Mouse (Mus musculus): ENCODE data around the gene Spred2. TPM values are rescaled to one million over a fixed set of nuclear protein-coding genes. Genes with fewer than 3 reads are reported as not detected.

Spred2 gene
- total RNA-seq (2014; fragmentation: Nextera tagmentation) (21.5 and 23.6 TPM in 2 replicates), total RNA-seq (2017) (4.6 and 5.4 TPM in 2 replicates)

DNA sequence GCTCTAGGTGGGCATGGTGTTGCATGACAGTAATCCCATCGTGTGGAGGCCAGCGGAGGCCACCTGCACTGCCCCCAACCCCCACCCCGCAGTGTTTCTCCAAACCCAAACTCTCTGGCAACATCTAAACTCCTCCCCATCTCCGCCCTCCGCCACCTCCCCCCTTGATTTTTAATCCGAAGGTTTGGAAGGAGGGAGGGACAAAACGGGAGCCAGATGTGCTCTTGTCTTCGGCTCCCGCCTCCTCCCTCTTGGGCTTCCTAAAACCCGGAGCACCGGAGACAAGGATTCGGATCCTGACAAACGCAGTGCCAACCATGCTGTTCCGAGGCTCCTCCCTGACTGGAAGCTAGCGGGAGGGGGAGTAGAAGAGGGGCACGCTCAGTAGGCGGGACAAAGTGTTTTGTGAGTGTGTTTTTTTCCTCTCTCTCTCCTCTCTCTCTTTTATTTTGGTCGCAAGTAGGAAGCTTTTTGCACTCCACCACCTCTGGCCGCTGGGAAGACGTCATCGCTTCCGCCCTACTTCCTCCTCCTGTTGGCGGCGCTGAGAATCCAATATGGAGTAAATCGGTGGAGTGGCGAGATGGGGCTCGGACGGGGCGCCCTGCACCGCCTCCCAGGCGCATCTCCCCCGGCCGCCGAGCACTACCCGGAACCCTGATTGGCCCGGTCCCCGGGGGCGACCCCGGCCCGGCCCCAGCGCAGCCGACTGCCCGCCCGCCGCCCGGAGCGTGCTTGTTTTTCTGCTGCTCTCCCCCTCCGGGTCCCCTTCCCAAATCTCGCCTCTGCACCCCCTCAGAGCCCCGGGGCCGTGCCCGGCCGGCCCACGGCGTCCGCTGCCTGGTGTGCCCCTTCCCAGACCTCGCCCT, at the start of gene Spred2:
TSS of gene Spred2 (plus strand) at position 488 of the 869 bp plus-strand sequence.
- peak; percentile 53 for ATAC-seq (replicated peaks; ENCODE audit: low FRiP score, low TSS enrichment, poor library complexity, severe bottlenecking)

DNA sequence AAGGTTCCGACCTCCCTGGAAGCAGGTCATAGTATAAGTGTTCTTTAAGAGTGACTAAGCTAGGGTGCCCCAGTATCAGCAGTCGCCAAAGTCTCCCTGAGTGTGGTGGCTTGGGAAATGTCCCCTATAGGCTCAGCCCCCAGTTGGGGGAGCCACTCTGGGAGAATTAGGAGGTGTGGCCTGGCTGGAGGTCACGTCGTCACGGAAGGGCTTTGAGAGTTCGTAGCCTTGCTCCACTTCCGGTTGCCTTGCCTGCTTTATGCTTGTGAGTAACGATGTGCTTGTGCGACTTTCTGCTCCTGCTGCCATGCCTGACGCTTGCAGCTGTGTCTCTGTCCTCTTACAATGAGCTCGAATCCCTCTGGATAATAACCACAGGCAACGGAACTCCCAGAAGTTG, 48.6 kb upstream of the Spred2 start:
- no peak for ATAC-seq (replicated peaks; ENCODE audit: low FRiP score, low TSS enrichment, poor library complexity, severe bottlenecking)

DNA sequence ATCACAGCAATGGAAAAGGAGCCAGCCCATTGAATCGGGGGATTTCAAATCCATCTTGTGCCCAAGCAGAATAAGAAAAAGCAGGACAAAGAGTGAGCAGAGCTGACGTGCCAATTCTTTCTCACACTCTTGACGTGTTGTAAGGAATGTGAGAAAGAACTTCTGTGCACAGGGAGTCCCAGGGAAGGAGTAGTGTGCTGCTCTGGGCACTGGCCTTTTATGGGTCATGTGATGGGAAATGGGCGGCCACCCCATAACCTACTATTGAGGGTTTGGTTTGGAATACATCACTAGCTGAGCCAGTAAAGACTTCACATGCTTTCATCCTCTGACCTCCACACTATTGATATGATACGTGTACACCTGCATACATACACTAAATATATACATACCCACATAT, 48.2 kb upstream of the Spred2 start:
- no peak for ATAC-seq (replicated peaks; ENCODE audit: low FRiP score, low TSS enrichment, poor library complexity, severe bottlenecking)

DNA sequence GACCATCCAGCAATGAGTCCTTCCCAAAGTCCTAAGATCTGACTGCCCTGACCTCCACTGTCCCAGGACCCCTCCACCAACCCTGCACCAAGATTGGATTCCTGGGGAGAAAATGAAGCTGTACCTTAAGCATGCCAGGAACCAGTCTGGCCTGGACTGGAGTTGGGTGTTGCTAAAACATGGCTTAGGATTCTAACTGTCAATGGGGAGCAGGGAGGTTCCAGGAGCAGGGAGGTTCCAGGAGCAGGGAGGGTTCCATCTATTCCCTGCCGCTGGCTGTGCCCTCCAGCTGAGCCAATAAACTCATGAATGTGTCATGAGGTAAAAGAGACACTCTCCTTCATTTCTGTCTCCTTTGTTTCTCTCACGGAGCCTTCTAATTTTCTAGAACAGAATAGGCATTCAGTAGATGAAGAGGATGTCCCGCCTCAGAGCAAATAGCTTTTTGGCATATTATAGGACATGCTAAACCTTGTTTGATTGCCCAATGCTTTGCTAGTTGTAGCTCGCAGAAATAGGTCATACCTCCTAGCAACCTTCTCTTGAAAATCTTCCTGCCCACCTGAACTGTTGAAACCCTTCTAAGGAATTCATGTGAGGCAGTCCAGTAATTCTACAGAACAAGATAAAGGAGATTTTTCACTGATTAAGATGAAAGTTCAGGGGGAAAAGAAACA, 46.8 kb upstream of the Spred2 start:
- ATAC-seq (replicated peaks; ENCODE audit: low FRiP score, low TSS enrichment, poor library complexity, severe bottlenecking), result no peak

DNA sequence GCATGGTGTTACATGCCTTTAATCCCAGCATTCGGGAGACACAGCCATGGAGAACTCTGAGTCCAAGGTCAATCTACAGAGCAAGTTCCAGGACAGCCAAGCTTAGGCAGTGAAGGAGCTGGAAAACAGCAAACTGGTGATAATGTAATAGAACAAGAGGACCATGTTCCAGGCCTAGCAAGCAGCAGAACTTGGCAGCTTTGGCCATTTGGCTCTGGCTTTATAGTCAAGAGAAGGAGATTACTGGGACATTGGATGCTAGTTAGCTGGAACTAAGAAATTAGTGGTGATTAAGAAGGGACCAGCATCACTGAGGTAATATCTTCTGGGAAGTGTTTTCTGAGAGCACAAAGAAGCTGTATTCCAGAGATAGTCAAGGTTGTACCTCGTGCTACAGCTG, 42.8 kb upstream of the Spred2 start:
- ATAC-seq (replicated peaks; ENCODE audit: low FRiP score, low TSS enrichment, poor library complexity, severe bottlenecking), result no peak

DNA sequence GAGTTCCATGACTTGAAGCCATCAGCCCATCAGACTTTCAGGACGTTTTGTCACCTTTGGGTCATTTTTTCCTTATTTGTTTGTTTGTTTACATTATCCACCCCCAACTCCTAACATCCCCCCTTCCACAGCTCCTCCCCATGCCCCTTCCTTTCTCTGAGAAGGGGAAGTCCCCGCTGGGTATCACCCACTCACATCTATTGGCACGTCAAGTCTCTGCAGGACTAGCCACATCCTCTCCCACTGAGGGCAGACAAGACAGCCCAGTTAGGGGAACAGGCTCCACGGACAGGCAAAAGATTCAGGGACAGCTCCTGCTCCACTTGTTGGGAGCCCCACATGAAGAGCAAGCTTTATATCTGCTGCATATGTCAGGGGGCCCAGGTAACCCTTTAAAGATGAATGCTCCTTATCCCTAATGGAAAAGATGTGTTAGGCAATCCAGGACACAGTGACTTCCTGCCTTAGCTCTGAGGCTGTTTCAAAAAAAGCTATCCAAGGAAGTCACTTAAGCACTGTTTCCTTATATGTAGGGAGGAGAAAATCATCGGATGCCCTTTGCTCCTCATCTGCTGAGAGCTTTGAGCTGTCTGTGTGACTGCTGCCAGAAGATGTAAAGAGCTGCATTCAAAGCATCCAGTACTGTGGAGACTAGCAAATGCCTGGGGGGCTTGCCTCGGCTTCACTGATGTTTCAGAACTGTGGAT, 33.3 kb upstream of the Spred2 start:
- ATAC-seq (replicated peaks; ENCODE audit: low FRiP score, low TSS enrichment, poor library complexity, severe bottlenecking), result no peak

DNA sequence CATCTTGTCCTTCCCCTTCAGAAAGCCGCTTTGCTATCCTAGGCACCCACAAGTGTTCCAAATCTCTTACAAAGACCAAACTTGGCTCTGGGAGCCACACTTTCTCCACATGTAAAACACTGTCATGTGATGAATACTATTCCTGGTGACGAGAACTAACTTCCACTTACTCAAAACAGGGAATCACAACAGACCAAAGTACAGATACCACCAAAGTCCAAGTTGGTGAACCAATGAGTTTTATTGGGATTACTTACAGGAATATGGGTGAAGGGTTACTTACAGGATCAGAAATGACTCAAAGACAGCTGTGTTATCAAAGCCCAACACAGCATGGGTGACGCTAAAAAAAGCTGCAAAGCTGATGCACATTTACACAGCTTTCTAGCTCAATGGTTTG, 30.9 kb upstream of the Spred2 start:
- no peak for ATAC-seq (replicated peaks; ENCODE audit: low FRiP score, low TSS enrichment, poor library complexity, severe bottlenecking)

DNA sequence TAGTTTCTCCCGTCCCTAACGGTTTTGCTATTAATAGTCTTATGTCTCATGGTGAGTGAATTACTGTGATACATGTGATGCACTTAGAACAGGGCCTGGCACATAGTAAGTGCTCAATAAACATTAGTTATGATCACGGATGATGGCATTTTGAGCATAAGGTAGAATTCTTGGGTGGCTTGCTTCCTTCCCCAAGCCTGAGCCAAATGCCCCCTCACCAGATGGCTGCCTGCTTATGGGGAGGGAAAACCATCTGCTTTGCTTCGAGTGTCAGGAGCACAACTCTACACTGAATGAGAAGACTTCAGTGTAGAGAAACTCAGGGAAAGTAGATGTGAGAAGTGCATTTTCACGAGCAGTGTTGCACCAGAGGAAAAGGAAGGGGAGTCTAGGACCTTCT, 24.6 kb upstream of the Spred2 start:
- ATAC-seq (replicated peaks; ENCODE audit: low FRiP score, low TSS enrichment, poor library complexity, severe bottlenecking), result no peak

DNA sequence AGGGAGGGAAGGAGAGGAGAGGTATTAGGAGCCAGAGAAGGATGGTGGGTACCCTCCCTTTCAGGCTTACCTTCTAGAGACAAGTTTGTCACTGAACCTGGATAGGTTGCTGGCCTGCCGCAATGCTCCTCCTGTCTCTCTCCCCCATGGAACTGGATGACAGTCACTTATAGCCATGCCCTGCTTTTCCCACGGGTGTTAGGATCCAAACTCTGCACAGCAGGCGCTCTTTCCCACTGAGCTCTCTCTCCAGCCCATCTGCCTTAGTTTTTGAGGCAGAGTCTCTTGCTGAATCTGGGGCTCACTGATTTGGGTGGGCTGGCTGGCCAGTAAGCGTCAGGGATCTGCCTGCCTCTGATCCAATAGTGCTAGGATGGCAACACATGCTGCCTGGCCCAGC, 23.5 kb upstream of the Spred2 start:
- ATAC-seq (replicated peaks; ENCODE audit: low FRiP score, low TSS enrichment, poor library complexity, severe bottlenecking), result no peak

DNA sequence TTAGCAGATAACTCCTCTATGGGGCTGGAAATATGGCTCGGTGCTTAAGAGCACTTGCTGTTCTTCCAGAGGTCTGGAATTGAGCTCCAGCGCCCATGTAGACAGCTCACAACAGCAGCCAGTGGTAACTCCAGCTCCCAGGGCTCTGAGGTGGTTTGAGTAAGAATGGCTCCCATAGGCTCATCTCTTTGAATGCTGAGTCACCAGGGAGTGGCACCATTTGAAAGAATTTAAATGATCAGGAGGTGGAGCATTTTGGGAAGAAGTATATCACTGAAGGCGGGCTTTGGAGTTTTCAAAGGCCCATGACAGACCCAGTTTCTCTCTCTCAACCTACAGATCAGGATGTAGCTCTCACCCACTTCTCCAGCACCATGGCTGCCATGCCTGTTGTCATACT, 13.0 kb upstream of the Spred2 start:
- no peak for ATAC-seq (replicated peaks; ENCODE audit: low FRiP score, low TSS enrichment, poor library complexity, severe bottlenecking)

DNA sequence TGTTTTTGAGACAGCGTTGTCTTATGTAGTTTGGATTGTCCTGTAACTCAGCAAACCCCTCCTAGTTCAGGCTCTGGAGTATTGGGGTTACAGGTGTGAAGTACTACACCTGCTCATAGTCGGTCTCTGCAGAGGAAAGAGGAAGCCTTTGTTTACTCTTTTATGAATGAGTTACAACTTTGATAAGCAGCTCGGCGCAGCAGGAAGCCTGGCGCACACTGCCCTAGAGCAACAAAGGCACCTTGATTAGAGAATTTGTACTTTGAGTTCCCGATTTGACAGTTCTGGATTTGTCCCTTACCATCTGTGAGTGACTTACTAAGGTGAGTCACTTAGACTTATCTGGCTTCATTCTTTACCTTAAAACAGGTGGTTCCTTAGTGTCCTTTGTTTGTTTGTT, 12.0 kb upstream of the Spred2 start:
- ATAC-seq (replicated peaks; ENCODE audit: low FRiP score, low TSS enrichment, poor library complexity, severe bottlenecking), result no peak

DNA sequence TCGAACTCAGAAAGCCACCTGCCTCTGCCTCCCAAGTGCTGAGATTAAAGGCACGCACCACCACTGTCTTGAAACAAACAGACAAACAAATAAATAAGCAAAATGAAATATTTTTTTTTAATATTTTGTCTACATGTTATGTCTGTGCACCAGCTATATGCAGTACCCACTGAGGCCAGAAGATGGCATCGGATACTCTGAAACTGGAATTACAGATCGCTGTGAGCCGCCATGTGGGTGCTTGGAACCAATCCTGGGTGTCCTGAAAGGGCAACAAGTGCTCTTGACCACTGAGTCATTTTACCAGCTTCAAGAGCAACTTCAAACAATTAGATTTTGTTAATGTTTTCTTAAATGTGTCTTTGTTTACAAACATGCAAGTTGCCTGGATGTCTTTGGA, 11.5 kb upstream of the Spred2 start:
- no peak for ATAC-seq (replicated peaks; ENCODE audit: low FRiP score, low TSS enrichment, poor library complexity, severe bottlenecking)

DNA sequence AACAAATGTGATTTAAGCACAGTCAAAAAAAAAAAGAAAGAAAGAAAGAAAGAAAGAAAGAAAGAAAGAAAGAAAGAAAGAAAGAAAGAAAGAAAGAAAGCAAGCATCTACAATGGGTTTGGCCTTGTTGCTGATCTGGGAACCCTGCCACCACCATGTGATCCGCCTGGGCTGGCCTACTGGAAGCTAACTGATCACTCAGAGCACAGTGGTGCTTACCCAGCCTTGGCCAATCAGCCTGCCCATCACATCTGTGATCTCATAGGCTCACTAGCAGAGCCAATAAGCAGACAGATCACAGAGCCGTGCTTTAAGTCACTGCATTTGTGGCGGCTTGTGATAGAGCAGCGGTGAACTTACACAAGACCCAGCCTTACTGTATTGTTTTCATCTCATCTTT, 10.4 kb upstream of the Spred2 start:
- no peak for ATAC-seq (replicated peaks; ENCODE audit: low FRiP score, low TSS enrichment, poor library complexity, severe bottlenecking)

DNA sequence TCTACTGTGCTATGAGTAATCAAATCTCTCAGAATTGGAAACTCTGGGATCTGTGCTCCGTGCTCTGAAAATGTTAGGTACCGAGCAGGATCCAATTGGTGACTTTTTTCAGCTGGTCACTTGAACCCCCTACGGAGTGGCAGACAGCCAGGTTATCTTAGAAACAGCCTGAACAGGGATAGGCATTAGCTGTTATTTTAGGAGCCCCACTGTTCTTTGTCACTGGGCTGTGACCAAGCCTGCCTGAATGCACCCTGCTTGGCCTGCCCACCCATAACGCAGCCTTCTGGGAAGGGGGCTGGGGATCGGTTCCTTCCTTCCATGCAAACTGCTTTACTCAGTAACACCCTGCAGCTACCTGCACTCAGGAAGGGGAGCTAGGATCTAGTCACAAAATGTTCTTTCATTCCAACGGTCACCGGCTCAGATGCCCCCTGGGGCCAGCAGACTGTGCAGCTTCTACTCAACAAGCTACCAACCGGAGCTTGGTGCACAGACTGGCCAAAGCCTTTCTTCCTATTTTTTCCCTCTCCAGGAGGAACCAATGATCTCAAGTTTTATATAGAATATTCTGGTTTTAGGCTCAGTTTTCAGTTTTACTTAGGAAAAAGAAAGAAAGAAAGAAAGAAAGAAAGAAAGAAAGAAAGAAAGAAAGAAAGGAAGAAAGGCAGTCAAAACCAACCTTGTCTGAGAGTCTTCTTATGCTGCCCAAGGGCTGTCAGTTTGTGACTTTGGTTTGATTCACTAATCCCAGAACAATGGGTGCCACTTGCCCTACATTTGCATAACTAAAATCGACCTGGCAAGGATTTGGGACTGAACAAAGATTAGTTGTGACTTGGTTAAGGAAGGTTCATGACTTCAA, 6.6 kb upstream of the Spred2 start:
- no peak for ATAC-seq (replicated peaks; ENCODE audit: low FRiP score, low TSS enrichment, poor library complexity, severe bottlenecking)

DNA sequence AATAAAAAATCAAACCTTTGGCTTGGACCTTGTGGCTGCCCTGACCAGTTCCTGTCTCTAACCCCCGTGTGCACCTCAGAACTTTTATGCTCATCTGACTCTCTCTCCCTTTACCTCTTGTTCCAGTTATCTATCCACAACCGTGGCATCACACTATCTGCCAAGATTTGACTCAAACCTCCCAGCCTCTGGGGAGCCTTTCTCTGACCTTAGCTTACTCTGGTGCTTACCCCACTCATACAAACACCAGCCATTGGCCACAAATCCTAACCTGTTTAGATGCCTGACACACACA, 6.0 kb upstream of the Spred2 start:
- ATAC-seq (replicated peaks; ENCODE audit: low FRiP score, low TSS enrichment, poor library complexity, severe bottlenecking), result no peak

DNA sequence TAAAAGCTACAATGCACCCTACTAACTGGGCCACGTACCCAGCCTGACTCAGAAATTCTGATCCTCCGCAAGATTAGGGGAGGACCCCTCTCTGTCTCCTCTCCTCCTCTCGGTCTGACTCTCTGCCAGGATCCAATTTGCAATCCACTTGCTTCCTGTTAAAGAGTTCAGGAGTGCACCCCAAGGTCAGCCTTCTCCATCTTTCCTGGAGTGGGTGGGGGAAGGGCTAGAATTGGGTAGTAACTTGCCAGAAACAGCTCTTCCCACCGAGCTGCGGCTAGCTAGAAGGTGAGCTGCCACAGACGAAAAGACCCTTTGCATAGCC, 4.8 kb upstream of the Spred2 start:
- ATAC-seq (replicated peaks; ENCODE audit: low FRiP score, low TSS enrichment, poor library complexity, severe bottlenecking), result no peak

DNA sequence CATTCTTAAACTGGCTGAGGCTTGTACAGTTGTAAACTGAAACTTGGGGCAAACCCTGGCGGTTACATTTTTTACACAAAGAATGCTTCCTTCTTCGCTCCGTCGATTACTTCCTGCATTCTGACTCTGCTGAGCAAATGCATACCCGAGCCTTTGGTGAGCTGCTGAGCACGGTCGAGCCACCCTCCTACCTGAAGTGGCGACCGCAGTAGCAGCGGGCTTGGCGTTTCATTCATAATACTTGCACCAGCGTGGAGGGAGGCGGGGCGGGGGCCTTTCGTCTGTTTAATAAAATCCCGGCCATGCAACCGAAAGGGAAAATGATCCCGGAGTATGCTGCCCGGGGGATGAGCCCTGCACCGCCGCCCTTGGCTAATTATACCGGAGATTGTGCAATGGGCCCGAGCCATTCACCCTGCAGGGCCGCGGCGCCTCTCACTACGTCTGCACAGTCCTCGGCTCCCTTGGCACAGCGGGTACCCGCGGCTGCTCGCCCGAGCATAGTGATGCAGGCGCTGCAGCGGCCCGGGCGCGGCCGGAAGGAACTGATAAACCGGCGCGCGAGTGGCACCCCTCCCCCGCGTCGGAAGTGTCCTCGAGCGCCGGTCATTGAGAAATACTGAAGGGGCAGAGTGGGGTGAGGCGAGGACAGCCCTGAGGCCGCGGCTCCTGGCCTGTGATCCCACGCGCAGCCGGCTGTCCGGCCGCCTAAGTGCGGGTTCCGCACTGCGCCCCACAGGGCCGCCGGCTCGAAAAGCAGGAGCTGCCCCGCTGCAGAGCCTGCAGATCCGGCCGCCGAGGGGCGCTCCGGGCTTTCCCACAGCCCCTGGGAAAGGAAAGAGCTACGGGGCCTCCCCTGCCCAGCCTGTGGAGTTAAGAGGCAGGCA, 4.1 kb upstream of the Spred2 start:
- peak; percentile 73 for ATAC-seq (replicated peaks; ENCODE audit: low FRiP score, low TSS enrichment, poor library complexity, severe bottlenecking)

DNA sequence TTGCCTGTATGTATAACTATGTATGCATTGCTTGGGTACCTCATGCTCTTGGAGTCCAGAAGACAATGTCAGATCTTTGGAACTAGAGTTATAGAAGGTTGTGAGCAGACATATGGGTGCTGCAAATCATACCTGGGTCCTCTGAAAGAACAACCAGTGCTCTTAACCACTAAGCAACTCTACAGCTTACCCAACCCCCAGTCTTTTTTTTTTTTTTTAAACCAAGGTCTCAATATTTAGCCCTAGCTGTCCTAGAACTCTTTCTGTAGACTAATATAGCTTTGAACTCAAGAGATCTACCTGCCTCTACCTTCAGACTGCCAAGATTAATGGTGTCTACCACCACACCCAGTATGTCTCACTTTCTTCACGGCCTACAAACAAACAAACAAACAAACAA, 2.5 kb upstream of the Spred2 start:
- ATAC-seq (replicated peaks; ENCODE audit: low FRiP score, low TSS enrichment, poor library complexity, severe bottlenecking), result no peak

DNA sequence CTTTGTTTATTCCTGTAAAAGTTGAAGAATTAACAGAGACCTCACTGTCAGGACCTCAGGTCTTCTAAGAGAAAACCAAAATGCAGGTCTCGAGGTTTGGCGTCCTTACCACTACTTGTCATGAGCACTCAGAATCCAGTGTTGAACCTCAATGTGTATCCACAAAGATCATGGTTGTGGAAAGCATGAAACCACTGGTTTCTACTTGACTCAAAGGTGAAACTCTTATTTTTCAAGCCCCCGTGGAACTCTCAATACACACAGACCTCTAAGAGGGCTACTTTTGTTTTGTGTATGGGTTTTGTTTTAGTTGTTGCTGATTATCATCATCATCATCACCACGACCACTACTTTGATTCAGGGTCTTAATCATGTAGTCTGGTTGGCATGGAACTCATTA, 2.0 kb upstream of the Spred2 start:
- ATAC-seq (replicated peaks; ENCODE audit: low FRiP score, low TSS enrichment, poor library complexity, severe bottlenecking), result no peak
